Mouse (Mus musculus) heart, adult 18-20 months (tissue): ENCODE measurements around the gene Gnpat. TPM values are rescaled to one million over a fixed set of nuclear protein-coding genes. Genes with fewer than 3 reads are reported as not detected.
"Not testable (repeated sequence)": the region's sequence is repeated elsewhere in the genome, so short reads cannot be mapped to it uniquely, and the experiment has no call there.

ENCODE experiments used
- DNase-seq, 2 experiments: peaks; one replicate each; pipeline ENCODE4 v3.0.0; 2021 to 2022; ENCODE audit warnings: mixed read lengths in 1 of 2
- total RNA-seq, 2 experiments: library from RNA; stranded (reverse); gene quantifications; 2 replicates each; pipeline ENCODE4 v1.2.3; 2021

Gene Gnpat
- total RNA-seq, 2 experiments from 2014 or later = 177 to 188 TPM

GRCm38 (mm10) chr8:124842929-124843328 is 19.9 kb upstream of the Gnpat start:
- not testable (repeated sequence) for DNase-seq

DNA sequence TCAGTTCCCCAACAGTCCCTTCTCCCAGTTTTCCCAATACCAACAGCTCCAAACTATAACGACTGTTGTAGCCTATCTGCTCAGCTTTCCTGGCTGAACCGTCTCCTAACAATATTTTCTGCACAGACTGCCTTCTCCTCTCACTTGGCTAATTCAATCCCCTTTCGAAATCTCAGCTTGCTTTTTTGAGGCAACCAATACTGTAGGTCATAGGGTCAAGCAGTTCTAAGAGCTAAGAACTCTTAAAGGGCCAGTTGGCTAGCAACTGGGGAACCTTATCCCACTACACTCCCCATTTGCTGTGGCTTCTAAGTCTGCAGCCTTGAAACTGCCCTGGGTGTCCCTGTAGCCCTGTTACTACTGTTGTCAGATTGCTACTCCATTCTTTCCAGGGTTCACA is 17.7 kb upstream of the Gnpat start:
- no peak for DNase-seq

- no peak for DNase-seq
Measured at GRCm38 (mm10) chr8:124845573-124845972, 17.3 kb upstream of the Gnpat start.

DNA sequence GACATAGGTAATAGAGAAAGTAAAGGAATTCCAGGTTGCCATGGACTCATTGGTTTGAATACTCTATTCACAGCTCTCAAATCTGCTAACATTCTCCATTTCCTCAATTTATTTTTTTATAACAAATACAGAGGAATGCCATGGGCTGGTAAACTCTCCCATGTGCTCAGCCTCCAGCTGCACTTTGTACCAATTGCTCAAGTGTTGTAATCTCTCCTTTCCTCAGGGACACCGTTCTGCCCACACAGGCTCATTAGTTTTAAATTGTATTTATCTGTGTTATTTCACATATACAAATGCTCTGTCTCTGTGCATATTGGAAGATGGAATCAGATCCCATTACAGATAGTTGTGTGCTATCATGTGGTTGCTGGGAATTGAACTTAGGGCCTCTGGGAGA is 9.3 kb upstream of the Gnpat start:
- no peak for DNase-seq

DNA sequence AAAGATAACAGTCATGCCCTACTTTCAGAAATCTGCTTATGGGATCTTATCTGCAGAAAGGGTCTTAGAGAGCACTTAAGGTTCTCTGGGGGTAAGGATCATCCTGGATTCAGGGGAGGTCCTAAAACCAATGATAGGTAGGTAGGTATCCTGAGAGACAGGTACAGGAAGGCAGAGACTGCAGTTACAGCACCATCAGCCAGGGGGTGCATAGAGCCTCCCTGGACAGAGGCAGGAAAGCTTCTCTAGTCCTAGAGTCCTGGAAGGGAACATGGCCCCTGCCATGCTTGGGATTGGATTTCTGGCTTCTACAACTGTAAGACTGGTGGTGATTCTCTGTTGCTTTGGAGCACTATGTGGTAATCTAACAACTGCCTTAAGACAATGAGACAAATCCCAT is 3.4 kb upstream of the Gnpat start:
- DNase-seq = peak in 1 of 2 experiments; percentile 53

DNA sequence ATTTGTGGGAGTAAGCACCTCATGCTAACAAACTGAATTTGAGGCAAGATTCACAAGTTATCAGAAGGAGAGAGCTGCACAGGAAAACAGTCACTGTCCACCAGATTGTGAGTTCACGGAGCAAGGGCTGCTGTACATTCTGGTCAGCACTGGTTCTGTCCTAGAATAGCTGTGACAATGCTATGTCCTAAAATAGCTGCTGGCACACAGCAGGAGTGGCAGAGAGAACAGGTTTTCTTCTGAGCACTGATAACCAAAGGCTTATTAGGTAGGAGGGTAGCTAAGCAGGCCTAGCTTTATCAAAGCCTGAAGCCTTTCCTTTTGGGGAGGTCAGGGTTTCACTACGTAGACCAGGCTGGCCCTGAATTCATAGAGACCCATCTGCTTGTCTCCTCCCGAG is 2.6 kb upstream of the Gnpat start:
- peak; percentile 50 to 78 for DNase-seq

- DNase-seq = no peak
Measured at GRCm38 (mm10) chr8:124863163-124863677, 387 bp downstream of the Gnpat start.

DNA sequence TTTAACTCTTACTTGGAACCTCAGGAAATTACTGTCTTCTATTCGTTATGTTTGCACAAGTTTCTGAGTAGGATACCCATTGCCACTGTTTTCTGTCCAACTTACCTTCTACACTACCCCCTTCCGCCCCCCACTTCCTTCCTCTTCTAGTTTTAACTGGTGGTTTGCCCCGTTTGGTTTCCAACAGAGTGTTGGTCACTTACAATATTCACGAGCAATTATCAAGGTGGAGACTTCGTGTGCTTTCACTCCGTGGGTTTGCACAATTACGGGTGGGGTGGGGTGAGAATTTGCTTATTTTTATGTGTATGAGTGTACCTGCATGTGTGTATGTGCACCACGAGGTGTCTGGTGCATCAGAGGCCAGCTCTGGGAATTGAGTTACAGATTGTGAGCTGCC is 896 bp downstream of the Gnpat start:
- DNase-seq = no peak

- DNase-seq = no peak
Measured at GRCm38 (mm10) chr8:124866669-124867068, 3.8 kb downstream of the Gnpat start.

DNA sequence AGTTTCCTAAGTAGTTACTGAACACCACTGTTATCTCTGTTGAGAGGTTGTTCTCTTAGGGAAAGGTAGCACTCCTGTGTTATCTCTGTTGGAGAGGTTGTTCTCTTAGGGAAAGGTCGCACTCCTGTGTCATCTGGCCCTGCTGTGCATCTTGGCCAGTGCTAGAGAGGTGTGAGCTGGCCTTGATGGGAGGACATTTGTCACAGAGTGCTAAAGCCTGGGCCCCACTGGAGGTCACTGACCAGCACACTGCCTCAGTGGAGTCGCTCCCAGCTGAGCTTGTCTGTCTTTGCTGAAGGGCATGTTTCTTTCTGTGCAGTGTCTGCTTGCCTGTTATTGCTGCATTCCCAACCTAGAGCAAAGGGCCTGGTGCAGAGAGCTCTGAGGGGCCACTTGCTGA is 4.3 kb downstream of the Gnpat start:
- DNase-seq = no peak

DNA sequence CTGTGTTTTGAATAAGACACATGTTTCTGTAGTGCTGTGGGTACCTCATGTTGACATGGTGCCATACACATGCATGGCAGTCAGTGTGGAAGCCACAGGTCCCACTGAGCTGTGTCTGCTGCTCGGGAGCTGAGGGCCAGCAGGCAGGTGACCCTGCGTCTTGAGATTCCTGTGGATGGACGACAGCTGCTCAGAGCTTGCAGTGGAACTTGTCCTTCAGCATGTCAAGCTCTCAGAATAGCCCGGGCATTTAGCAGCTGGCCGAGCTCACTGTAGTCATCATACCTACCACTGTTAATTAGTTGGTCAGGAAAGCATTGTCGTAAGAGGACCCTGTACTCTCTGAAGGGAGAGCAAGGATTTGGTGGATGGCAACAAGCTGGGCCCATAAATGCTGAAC is 6.9 kb downstream of the Gnpat start:
- DNase-seq = peak; percentile 38 to 39

DNA sequence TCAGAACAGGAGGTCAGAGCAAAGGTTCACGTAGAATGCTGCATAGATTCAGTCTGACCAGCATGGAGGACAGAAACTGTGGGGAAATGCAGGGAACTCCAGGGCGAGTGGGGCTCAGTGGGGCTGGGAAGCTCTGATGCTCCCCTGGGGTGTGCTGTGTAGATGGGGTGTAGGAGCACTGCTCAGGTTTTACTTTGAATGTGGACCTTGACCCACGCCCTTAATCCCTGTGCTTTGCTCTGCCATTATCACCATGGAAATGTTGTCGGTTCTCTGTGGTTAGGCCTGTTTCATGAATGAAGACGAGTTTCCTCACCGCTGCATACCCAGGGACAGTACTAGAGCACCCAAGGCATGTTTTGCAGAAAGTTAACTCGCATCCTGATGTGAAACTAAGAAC is 8.6 kb downstream of the Gnpat start:
- no peak for DNase-seq

DNA sequence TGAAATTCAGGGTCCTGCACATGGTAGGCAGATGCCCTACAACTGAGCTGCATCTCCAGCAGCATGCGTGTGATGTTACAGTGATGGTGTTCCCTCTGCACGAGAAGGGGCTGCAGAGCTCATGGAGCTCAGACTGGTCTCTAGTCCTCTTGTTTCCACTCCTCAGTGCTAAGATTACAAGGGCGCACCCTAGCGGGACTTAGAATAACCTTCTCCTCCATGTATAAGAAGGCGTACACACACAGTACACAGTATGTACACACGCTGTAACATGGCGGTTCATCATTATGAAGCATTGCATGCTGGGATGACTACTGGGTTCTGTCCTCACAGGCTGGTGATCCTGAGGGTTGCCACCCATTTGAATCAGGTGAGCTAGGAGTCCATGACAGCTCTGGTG is 9.2 kb downstream of the Gnpat start:
- no peak for DNase-seq

- DNase-seq = peak; percentile 32 to 34
Measured at GRCm38 (mm10) chr8:124872690-124873089, 9.9 kb downstream of the Gnpat start.

DNA sequence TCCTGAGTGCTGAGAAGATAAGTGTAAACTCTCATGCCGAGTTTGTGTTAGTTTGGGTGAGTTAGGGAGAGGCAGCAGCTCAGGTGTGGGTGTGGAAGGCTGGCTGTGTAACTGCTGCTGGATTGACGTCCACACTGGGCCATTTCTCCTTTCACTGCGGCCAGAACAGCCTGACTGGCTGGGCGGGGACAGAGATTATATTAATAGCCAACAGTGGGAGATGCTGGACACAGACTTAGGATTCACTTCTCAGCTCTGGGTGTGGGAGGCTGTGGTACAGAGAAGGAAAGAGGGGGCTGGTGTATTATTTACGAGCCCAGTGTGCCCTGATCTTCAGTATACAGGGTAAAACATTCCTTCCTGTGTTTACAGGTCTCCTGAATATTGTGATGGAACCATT is 15.3 kb downstream of the Gnpat start:
- no peak for DNase-seq

DNA sequence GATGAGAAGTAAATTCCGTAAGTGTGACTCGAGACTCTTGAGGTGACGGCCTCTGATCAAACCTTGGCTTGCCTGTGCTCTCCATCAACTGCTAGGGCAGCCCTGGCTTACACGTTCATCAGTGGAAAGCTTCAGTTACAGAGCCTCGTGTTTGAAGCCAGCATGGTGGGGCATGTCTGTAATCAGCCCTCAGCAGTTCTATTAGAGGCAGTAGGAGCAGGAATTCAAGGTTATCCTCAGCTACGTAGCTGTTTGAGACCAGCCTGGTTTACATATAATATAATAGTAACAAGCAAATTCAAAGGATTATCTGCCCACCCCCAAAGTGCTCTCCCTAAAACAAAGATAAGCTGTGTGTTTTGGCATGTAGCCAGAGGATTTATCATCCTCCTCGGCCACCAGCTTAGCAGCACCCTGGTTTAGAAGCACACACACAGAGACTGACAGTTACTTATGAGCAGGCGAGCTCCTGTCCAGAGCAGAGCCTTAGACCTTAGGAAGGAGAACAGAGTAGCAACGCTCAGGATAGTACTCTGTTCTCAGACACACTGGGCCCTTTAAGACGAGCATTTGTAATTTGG is 16.2 kb downstream of the Gnpat start:
- DNase-seq = no peak

- DNase-seq = no peak
Measured at GRCm38 (mm10) chr8:124888385-124888784, 25.6 kb downstream of the Gnpat start.

- DNase-seq = no peak
Measured at GRCm38 (mm10) chr8:124892596-124892995, 29.8 kb downstream of the Gnpat start.

- no peak for DNase-seq
Measured at GRCm38 (mm10) chr8:124896010-124896631, 33.3 kb downstream of the Gnpat start.

- peak; percentile 84 to 88 for DNase-seq
Measured at GRCm38 (mm10) chr8:124896632-124897385, 34.0 kb downstream of the Gnpat start.

DNA sequence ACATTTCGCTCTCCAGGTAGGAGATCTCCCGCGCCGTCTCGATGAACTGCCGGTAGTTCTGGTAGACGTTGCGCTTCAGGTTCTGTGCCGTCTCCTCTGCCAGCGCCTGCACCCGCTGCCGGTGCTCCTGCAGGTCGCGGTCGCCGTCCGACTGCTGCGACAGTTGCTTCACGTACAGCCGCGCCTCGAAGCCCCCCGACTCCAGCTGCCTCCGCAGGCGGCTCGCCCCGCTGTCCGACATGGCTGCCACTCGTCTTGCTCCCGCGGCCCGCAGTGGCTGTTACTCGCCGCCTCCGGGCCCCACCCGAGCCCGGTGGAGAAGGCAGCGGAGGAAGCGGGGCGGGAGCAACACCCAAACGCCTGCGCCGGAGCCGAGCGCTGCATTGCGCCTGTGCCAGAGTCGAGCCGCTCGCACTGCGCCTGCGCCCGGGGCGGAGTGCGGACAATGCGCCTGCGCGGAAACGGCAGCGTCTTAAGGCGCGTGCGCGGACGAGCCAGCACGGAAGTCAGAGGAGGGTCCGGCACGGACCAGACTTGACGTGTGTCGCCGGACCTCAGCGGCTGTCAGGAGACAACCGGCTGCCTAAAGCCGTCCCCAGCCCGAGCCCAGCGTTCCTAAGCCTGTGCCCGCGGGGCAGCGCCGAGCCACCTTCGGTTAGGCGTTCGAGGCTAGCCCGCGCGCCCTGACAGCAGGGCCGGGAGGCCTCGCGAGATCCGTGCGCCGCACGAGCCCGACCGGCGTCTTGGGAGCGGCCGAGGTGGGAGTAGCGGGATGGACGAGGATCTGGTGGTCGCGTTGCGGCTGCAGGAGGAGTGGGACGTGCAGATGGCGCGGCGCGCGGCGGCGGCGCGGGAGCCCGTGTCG is 34.8 kb downstream of the Gnpat start, which contains the start of the genes Exoc8 and Sprtn:
TSS of gene Exoc8 (minus strand) at position 320 of the 865 bp plus-strand sequence.
TSS of gene Sprtn (plus strand) at position 501 of the 865 bp plus-strand sequence.
- DNase-seq = peak; percentile 97 to 99

GRCm38 (mm10) chr8:124898251-124898905 is 35.5 kb downstream of the Gnpat start:
- DNase-seq = no peak
